Mouse (Mus musculus) stomach, embryonic 14.5 days (tissue): ENCODE measurements at regions not wholly inside any gene's neighbourhood (a gene's known extent, or its start where the extent isn't known, plus 50 kb on each side); places are given as distances from the start of the nearest gene placed in this dataset.

Source experiments
- ATAC-seq: fragments of 200-750 bp; cut with Nextera tagmentation; 2 replicates; pipeline ENCODE4 v1.8.0; 2017; ENCODE audit warnings: low read depth, moderate TSS enrichment; ENCODE audit not compliant: insufficient number of reproducible peaks, insufficient read depth, low FRiP score
- H3K27ac ChIP-seq: fragments of 300-500 bp; sonication (generic); 2 replicates; pipeline ENCODE4 v1.5.1; 2014; ENCODE audit warnings: mild to moderate bottlenecking, low read length, moderate library complexity, mixed read lengths
- H3K27me3 ChIP-seq: fragments of 300-500 bp; sonication (generic); 2 replicates; pipeline ENCODE4 v1.6.1; 2014; ENCODE audit warnings: low read length, control low read depth, mixed read lengths; ENCODE audit not compliant: control insufficient read depth, insufficient read depth
- H3K36me3 ChIP-seq: fragments of 300-500 bp; sonication (generic); 2 replicates; pipeline ENCODE4 v1.6.1; 2014; ENCODE audit warnings: mild to moderate bottlenecking, control low read depth, low read length, moderate library complexity, mixed read lengths; ENCODE audit not compliant: control insufficient read depth, insufficient read depth
- H3K4me1 ChIP-seq: fragments of 300-500 bp; sonication (generic); 2 replicates; pipeline ENCODE4 v1.6.1; 2014; ENCODE audit warnings: low read length, control low read depth, mixed read lengths; ENCODE audit not compliant: control insufficient read depth, insufficient read depth
- H3K4me2 ChIP-seq: fragments of 300-500 bp; sonication (generic); replicated peaks from 2 replicates; pipeline ENCODE4 v1.6.1; 2014; ENCODE audit warnings: low read depth, low read length, control low read depth
- H3K4me3 ChIP-seq: fragments of 300-500 bp; sonication (generic); 2 replicates; pipeline ENCODE4 v1.5.1; 2014; ENCODE audit warnings: low read depth, low read length, control low read depth
- H3K9ac ChIP-seq: fragments of 300-500 bp; sonication (generic); replicated peaks from 2 replicates; pipeline ENCODE4 v1.6.1; 2014; ENCODE audit warnings: low read depth, mild to moderate bottlenecking, control low read depth, low read length, moderate library complexity, mixed read lengths
- H3K9me3 ChIP-seq: fragments of 300-500 bp; sonication (generic); 2 replicates; pipeline ENCODE4 v1.6.1; 2016; ENCODE audit warnings: low read depth, low read length, control low read depth; ENCODE audit not compliant: control insufficient read depth
- WGBS: fragments of 180-500 bp; shearing (Covaris S2); extraction: QIAGEN DNeasy Blood & Tissue Kit; methylation state at CpG from one replicate; pipeline ENCODE4 v1.1.7; 2014; 5-methylcytosine and 5-hydroxymethylcytosine counted together

GRCm38 (mm10) chr1:179906115-179906514 lies 54.2 kb upstream of the Cdc42bpa start:
- H3K9me3 ChIP-seq = no peaks in the 10 kb centered on the region
- no peak overlapping the region for H3K4me3 ChIP-seq
- no peak overlapping the region for H3K4me2 ChIP-seq
- H3K9ac ChIP-seq = no peak overlapping the region
- H3K27me3 ChIP-seq = no peaks in the 10 kb centered on the region
- ATAC-seq = no peak
- 94% methylated on average over 5 of the region's 5 CpGs for WGBS
- H3K27ac ChIP-seq = no peak overlapping the region
- H3K4me1 ChIP-seq = no peaks in the 10 kb centered on the region
- H3K36me3 ChIP-seq = no peaks in the 10 kb centered on the region

GRCm38 (mm10) chr1:179892711-179893110 lies 67.6 kb upstream of the Cdc42bpa start:
- Histone ChIP-seq H3K9ac (no peak overlapping the region), H3K27me3 (no peaks in the 10 kb centered on the region), H3K27ac (no peak overlapping the region), H3K4me2 (no peak overlapping the region), H3K36me3 (no peaks in the 10 kb centered on the region), H3K4me3 (no peak overlapping the region), H3K9me3 (no peaks in the 10 kb centered on the region), H3K4me1 (no peaks in the 10 kb centered on the region)
- no peak for ATAC-seq
- 89% methylated on average over 6 of the region's 6 CpGs for WGBS

GRCm38 (mm10) chr1:179887921-179888320 lies 72.4 kb upstream of the Cdc42bpa start:
- 56% methylated on average over 9 of the region's 9 CpGs for WGBS
- no peak overlapping the region for H3K27ac ChIP-seq
- no peak overlapping the region for H3K4me3 ChIP-seq
- no peak overlapping the region for H3K9ac ChIP-seq
- H3K4me1 ChIP-seq = no peaks in the 10 kb centered on the region; the same call in 1 of the 2 replicates
- H3K4me2 ChIP-seq = no peak overlapping the region
- ATAC-seq = no peak
- H3K36me3 ChIP-seq = no peaks in the 10 kb centered on the region
- H3K9me3 ChIP-seq = no peaks in the 10 kb centered on the region
- H3K27me3 ChIP-seq = no peaks in the 10 kb centered on the region

- Histone ChIP-seq H3K9ac (no peak overlapping the region), H3K4me1 (no peaks in the 10 kb centered on the region; the same call in 1 of the 2 replicates), H3K27me3 (no peaks in the 10 kb centered on the region), H3K9me3 (no peaks in the 10 kb centered on the region), H3K4me2 (no peak overlapping the region), H3K36me3 (no peaks in the 10 kb centered on the region), H3K27ac (no peak overlapping the region), H3K4me3 (no peak overlapping the region)
- no peak for ATAC-seq
- WGBS = 79% methylated on average over 5 of the region's 5 CpGs
Measured at GRCm38 (mm10) chr1:179881222-179881621, 77.7 kb upstream of the Ahctf1 start.

GRCm38 (mm10) chr1:179877893-179878292 lies 74.4 kb upstream of the Ahctf1 start:
- no peaks in the 10 kb centered on the region; the same call in 1 of the 2 replicates for H3K4me1 ChIP-seq
- H3K4me2 ChIP-seq = no peak overlapping the region
- no peaks in the 10 kb centered on the region for H3K27me3 ChIP-seq
- no peak for ATAC-seq
- WGBS = 67% methylated on average over 6 of the region's 6 CpGs
- H3K36me3 ChIP-seq = no peaks in the 10 kb centered on the region
- H3K9ac ChIP-seq = no peak overlapping the region
- no peaks in the 10 kb centered on the region for H3K9me3 ChIP-seq
- H3K27ac ChIP-seq = no peak overlapping the region
- H3K4me3 ChIP-seq = no peak overlapping the region

GRCm38 (mm10) chr1:179873772-179874555 lies 70.5 kb upstream of the Ahctf1 start:
- 76% methylated on average over 12 of the region's 12 CpGs for WGBS

GRCm38 (mm10) chr1:179871961-179872360 lies 68.5 kb upstream of the Ahctf1 start:
- Histone ChIP-seq H3K4me2 (no peak overlapping the region), H3K36me3 (no peaks in the 10 kb centered on the region), H3K27me3 (no peaks in the 10 kb centered on the region), H3K4me3 (no peak overlapping the region), H3K9me3 (no peaks in the 10 kb centered on the region), H3K4me1 (peaks cover 3% of the 10 kb centered on the region; the same call in 1 of the 2 replicates), H3K27ac (no peak overlapping the region), H3K9ac (no peak overlapping the region)
- WGBS = 87% methylated on average over 3 of the region's 3 CpGs
- ATAC-seq = no peak

More at GRCm38 (mm10) chr1:179873772-179874555, 70.5 kb upstream of the Ahctf1 start:
- H3K4me2 ChIP-seq = no peak overlapping the region
- no peak for ATAC-seq
- peaks cover 3% of the 10 kb centered on the region; the same call in 1 of the 2 replicates for H3K4me1 ChIP-seq
- H3K36me3 ChIP-seq = no peaks in the 10 kb centered on the region
- no peak overlapping the region for H3K27ac ChIP-seq
- H3K27me3 ChIP-seq = no peaks in the 10 kb centered on the region
- H3K4me3 ChIP-seq = no peak overlapping the region
- H3K9me3 ChIP-seq = no peaks in the 10 kb centered on the region
- H3K9ac ChIP-seq = no peak overlapping the region

GRCm38 (mm10) chr1:179868656-179869055 lies 65.2 kb upstream of the Ahctf1 start:
- ATAC-seq = no peak
- H3K9me3 ChIP-seq = no peaks in the 10 kb centered on the region
- no peaks in the 10 kb centered on the region for H3K27me3 ChIP-seq
- 84% methylated on average over 9 of the region's 9 CpGs for WGBS
- no peak overlapping the region for H3K4me2 ChIP-seq
- H3K4me3 ChIP-seq = no peak overlapping the region
- no peak overlapping the region for H3K9ac ChIP-seq
- no peaks in the 10 kb centered on the region for H3K36me3 ChIP-seq
- H3K4me1 ChIP-seq = peaks cover 12% of the 10 kb centered on the region; the same call in 1 of the 2 replicates
- no peak overlapping the region for H3K27ac ChIP-seq
